Mouse (Mus musculus) stomach, postnatal 0 days (tissue): Measurements from ENCODE around the gene Etnppl. TPM values are rescaled to one million over a fixed set of nuclear protein-coding genes. Genes with fewer than 3 reads are reported as not detected.

ENCODE experiments used
- ATAC-seq: fragments of 200-750 bp; cut with Nextera tagmentation; 2 replicates; pipeline ENCODE4 v1.8.0; 2017; ENCODE audit not compliant: low FRiP score, low TSS enrichment
- DNase-seq: peaks from one replicate; pipeline ENCODE4 v3.0.0-alpha.2; 2016; ENCODE audit warnings: low spot score
- H3K27ac ChIP-seq: fragments of 300-500 bp; sonication (generic); replicated peaks from 2 replicates; pipeline ENCODE4 v1.5.1; 2014; ENCODE audit warnings: mild to moderate bottlenecking, control low read depth
- H3K27me3 ChIP-seq: fragments of 300-500 bp; sonication (generic); 2 replicates; pipeline ENCODE4 v1.6.1; 2014; ENCODE audit warnings: low read length; ENCODE audit not compliant: control insufficient read depth, insufficient read depth
- H3K36me3 ChIP-seq: fragments of 300-500 bp; sonication (generic); 2 replicates; pipeline ENCODE4 v1.6.1; 2014; ENCODE audit warnings: low read length, mixed read lengths; ENCODE audit not compliant: control insufficient read depth, insufficient read depth
- H3K4me1 ChIP-seq: fragments of 300-500 bp; sonication (generic); replicated peaks from 2 replicates; pipeline ENCODE4 v1.6.1; 2014; ENCODE audit warnings: antibody characterized with exemption; ENCODE audit not compliant: control insufficient read depth, insufficient read depth
- H3K4me2 ChIP-seq: fragments of 300-500 bp; sonication (generic); replicated peaks from 2 replicates; pipeline ENCODE4 v1.6.1; 2014; ENCODE audit warnings: low read depth, mild to moderate bottlenecking, control low read depth, moderate library complexity
- H3K4me3 ChIP-seq: fragments of 300-500 bp; sonication (generic); 2 replicates; pipeline ENCODE4 v1.5.1; 2014; ENCODE audit warnings: low read depth, low read length, control low read depth
- H3K9ac ChIP-seq: fragments of 300-500 bp; sonication (generic); 2 replicates; pipeline ENCODE4 v1.6.1; 2014; ENCODE audit warnings: mild to moderate bottlenecking, low read length, control low read depth, mixed read lengths
- H3K9me3 ChIP-seq: fragments of 300-500 bp; sonication (generic); 2 replicates; pipeline ENCODE4 v1.6.1; 2016; ENCODE audit warnings: low read length; ENCODE audit not compliant: control insufficient read depth
- CTCF ChIP-seq: IDR thresholded peaks from 2 replicates; pipeline ENCODE4 v1.5.1; 2016; ENCODE audit warnings: antibody characterized with exemption, low read depth, mild to moderate bottlenecking, moderate library complexity
- EP300 ChIP-seq: optimal IDR thresholded peaks from 2 replicates; pipeline ENCODE3; 2016; ENCODE audit warnings: antibody characterized with exemption
- WGBS: fragments of 180-500 bp; shearing (Covaris S2); extraction: QIAGEN DNeasy Blood & Tissue Kit; methylation state at CpG from one replicate; pipeline ENCODE4 v1.1.7; 2014; 5-methylcytosine and 5-hydroxymethylcytosine counted together
- polyA plus RNA-seq: library from polyadenylated mRNA; unstranded; fragments of >200 nt; fragmentation: Nextera tagmentation; extraction: Ambion mirVana; gene quantifications from 2 replicates; pipeline ENCODE4 v1.2.1, GENCODE M21; 2015

The Etnppl gene
- polyA plus RNA-seq = 0.04 and 0.23 TPM in 2 replicates

DNA sequence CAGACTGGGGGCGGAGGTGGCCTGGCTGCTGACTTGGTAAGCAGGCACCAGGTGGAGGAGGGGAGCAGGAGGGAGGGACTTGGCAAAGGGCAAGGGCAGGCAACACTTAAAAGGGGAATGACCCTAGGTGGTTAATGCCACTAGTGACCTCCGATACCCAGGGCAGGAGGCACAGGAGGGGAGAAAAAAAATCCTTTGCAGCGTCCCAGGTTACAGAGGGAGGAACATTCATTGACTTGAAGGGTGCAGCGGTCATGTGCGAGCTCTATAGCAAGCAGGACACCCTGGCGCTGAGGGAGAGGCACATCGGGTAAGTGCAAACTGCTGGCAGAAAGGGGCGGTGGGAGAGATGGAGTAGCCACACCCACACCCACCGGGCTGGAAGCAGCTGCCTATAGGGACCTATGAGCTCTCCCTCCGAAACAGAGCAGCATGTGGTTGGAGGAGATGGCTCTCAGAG, at the start of gene Etnppl:
TSS of gene Etnppl (plus strand) at position 10 of the 460 bp plus-strand sequence.
- Histone ChIP-seq H3K27me3 (no peaks in the 10 kb centered on the region), H3K9me3 (no peaks in the 10 kb centered on the region), H3K4me1 (no peaks in the 10 kb centered on the region), H3K36me3 (no peaks in the 10 kb centered on the region), H3K27ac (no peak within 1 kb of the TSS), H3K4me3 (no peak within 1 kb of the TSS), H3K9ac (no peak within 1 kb of the TSS), H3K4me2 (peak within 1 kb of the TSS; percentile 25; the same call in 1 of the 2 replicates)
- TF ChIP-seq CTCF (no peak), EP300 (no peak)
- WGBS = 7% methylated on average over 10 of the region's 10 CpGs
- ATAC-seq (no peak), DNase-seq (peak; percentile 16)

DNA sequence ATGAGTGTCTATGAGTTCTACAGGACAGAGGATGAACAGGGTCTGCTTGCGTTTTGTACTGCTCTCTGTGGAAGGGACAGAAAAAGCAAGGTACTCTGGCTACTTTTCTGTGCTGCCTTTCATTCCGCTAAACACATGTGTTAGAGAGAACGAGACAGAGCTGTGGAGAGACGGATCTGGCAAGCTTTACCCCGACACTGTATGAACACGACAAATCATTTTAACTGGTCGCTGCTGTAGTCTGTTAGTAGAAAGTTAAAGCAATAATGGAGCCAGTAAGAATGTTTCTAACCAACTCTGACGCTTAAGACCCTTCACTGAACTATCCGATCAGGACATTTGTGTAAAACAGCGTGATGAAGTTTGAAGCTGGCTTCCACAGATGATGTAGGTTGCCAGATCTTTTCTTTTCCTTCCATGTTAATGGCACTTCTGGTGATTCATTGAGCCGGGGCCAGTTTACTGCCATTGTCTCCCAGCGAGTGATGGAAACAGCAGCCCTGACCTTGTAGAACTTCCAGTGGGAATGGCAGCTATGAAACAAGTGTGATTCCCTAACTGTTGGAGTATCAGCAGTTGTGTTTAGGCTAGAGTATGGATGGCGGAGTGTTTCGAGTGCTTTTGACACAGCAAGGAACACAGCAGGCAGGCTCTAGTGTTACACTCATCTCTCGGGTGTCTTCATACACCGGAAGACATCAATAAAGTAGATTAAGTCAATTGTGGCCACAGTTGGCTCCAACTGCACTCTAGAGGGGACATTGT, 48.7 kb upstream of the Etnppl start:
- TF ChIP-seq CTCF (no peak), EP300 (no peak)
- H3K36me3 ChIP-seq = no peaks in the 10 kb centered on the region
- DNase-seq (no peak), ATAC-seq (no peak)
- no peak overlapping the region for H3K4me2 ChIP-seq
- H3K9me3 ChIP-seq = no peaks in the 10 kb centered on the region
- no peak overlapping the region for H3K9ac ChIP-seq
- no peaks in the 10 kb centered on the region for H3K27me3 ChIP-seq
- H3K4me1 ChIP-seq = no peaks in the 10 kb centered on the region
- WGBS = 57% methylated on average over 16 of the region's 16 CpGs
- no peak overlapping the region for H3K4me3 ChIP-seq
- no peak overlapping the region for H3K27ac ChIP-seq

DNA sequence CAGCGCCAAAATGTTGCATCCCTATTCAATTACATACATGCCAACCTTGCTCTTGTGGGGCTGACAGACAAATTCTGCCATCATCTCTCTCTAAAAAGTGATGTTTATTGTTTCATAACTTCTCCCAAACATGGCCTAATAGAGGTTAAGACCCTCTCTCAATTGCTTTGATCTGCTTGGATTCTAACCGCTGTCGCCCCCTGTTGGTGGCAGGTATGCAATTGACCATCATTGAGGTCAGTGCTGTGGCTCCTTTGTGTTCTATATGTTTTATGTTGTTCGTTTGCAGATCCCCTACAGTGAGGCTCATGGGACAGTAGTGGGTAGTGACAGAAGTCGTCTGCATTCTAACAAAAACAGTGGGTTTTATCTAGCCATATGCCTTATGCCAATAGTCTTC, 44.0 kb upstream of the Etnppl start:
- Histone ChIP-seq H3K4me3 (no peak overlapping the region), H3K4me1 (no peaks in the 10 kb centered on the region), H3K27ac (no peak overlapping the region), H3K9ac (no peak overlapping the region), H3K27me3 (no peaks in the 10 kb centered on the region), H3K4me2 (no peak overlapping the region), H3K9me3 (no peaks in the 10 kb centered on the region), H3K36me3 (no peaks in the 10 kb centered on the region)
- TF ChIP-seq EP300 (no peak), CTCF (peak; percentile 54)
- WGBS = 74% methylated on average over 5 of the region's 5 CpGs
- no peak for ATAC-seq
- DNase-seq = no peak

DNA sequence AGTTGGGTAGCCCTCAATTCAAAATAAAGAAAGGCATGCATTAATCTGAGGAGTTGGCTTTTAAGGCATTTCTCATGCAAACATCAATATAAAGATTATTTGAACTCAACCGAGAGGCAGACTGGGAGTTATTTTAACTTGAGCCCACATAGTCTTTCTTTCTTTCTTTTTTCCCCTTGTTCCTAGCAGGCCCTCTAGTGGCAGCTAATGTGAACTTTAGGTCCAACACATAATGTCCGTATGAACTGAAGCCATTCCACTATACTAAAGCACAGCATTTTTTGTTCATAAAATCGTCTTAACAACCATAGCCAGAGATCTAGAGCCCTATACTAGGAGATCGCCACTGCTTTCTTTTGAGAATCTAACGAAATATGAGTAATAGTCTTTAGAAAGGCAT, 42.6 kb upstream of the Etnppl start:
- H3K4me1 ChIP-seq = no peaks in the 10 kb centered on the region
- no peak for DNase-seq
- no peak overlapping the region for H3K4me3 ChIP-seq
- 28% methylated on average over 5 of the region's 5 CpGs for WGBS
- H3K9me3 ChIP-seq = no peaks in the 10 kb centered on the region
- ATAC-seq = no peak
- no peak overlapping the region for H3K9ac ChIP-seq
- no peaks in the 10 kb centered on the region for H3K36me3 ChIP-seq
- no peak overlapping the region for H3K27ac ChIP-seq
- no peaks in the 10 kb centered on the region for H3K27me3 ChIP-seq
- TF ChIP-seq CTCF = peak; percentile 88
- TF ChIP-seq EP300 = no peak
- no peak overlapping the region for H3K4me2 ChIP-seq

DNA sequence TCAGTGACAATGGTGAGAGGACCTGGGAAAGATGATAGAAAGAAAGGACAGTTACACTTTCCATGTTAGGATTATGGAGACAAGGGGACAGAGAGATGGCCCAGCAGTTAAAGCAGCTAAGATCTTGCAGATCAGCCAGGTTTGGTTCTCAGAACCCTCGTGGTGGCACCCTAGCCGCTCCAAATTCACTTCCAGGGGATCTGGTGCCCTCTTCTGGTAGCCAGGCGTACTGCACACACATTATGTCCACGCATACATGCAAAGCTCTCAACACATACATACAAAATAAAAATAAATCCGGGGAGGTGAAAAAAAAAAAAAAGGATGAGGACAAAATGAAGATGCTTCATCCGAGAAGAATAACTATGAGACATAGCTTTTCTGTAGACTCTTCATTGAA, 40.6 kb upstream of the Etnppl start:
- ATAC-seq (no peak), DNase-seq (no peak)
- Histone ChIP-seq H3K4me3 (no peak overlapping the region), H3K4me2 (no peak overlapping the region), H3K9ac (no peak overlapping the region), H3K4me1 (no peaks in the 10 kb centered on the region), H3K27me3 (no peaks in the 10 kb centered on the region), H3K9me3 (no peaks in the 10 kb centered on the region), H3K27ac (no peak overlapping the region), H3K36me3 (no peaks in the 10 kb centered on the region)
- TF ChIP-seq EP300 (no peak), CTCF (peak; percentile 70)
- WGBS = 71% methylated on average over 6 of the region's 6 CpGs

DNA sequence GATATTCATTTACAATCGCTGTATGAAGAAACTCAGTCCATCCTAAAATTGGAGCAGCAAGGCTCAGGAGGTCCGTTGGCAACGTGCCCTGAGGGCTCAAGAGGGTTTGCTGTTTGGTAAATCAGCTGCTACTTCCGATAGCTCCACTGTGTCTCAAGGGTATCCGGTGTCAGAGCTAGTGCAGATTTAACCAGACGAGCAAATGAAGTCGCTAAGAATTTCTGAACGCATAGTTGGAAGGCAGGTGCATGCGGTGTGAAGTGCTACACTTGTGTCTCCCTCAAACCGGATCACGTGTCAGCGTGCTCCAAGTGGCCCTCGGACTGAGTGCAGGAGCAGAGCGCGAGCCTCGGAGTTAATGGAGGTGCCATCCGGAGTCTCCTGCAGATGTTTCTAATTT, 37.7 kb upstream of the Etnppl start:
- Histone ChIP-seq H3K4me3 (no peak overlapping the region), H3K4me1 (no peaks in the 10 kb centered on the region), H3K9ac (no peak overlapping the region), H3K9me3 (no peaks in the 10 kb centered on the region), H3K27me3 (no peaks in the 10 kb centered on the region), H3K4me2 (no peak overlapping the region), H3K27ac (no peak overlapping the region), H3K36me3 (no peaks in the 10 kb centered on the region)
- ATAC-seq = no peak
- TF ChIP-seq CTCF (no peak), EP300 (no peak)
- DNase-seq = no peak
- WGBS = 72% methylated on average over 17 of the region's 17 CpGs
